Mouse (Mus musculus) adrenal gland, postnatal 0 days (tissue): ENCODE measurements around the gene Higd1a. TPM values are rescaled to one million over a fixed set of nuclear protein-coding genes. Genes with fewer than 3 reads are reported as not detected.

Experiments
- polyA plus RNA-seq: library from polyadenylated mRNA; unstranded; fragments of >200 nt; fragmentation: Nextera tagmentation; extraction: Ambion mirVana; gene quantifications from 2 replicates; pipeline ENCODE4 v1.2.1, GENCODE M21; 2015

Higd1a gene
- polyA plus RNA-seq: 116 and 152 TPM in 2 replicates

DNA sequence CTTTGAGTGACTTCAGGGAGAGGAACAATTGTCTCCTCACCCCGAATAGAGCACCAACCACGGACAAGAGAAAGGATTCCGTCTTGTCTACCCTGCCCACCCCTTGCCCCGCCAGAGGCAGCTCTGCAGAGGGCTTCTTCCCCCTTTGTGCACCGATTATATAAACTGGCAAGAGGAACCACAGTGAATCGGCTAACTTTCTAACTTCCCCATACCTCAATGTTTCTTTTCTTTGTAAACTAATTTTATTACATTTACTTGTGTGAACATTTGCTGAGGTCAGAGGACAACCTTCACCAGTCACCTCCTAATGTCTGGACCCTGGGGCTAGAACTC is at the start of gene Higd1a:
Higd1a (minus strand) TSS at position 210 of the 336 bp plus-strand sequence.

DNA sequence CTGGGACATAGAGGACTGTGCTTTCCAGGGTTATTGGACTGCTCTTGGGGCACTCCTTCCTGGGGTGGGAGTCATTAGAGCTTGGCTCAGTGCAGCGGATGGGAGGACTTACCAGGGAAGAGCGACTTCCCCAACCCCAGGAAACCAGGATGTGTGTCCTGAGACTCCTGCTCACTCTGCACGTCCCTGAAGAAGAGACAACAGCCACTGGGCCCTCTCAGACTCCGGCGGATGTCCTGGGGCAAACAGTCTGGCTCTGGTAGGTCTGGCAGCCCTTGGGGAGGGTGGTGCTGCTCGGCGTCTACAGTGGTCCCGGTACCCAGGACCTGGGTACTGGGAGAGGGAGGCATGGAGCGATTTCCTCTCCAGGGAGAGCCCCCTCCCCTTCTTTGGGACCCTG is 40.1 kb upstream of the Higd1a start, which contains the start of gene Ackr2:
Ackr2 (plus strand) TSS at position 111 of the 400 bp plus-strand sequence.

GRCm38 (mm10) chr9:121838829-121839621 is 19.1 kb downstream of the Higd1a start, which contains the start of gene Ccdc13:
Ccdc13 (minus strand) TSS chr9:121839461.

Other genes with a start within 250 kb of the Higd1a start
- gene Lyzl4, start 216.3 kb downstream of the Higd1a start, polyA plus RNA-seq: 0.33 TPM in 1 of 2 replicates, not detected in the other
- 0.06 and 0.22 TPM in 2 replicates for gene Vipr1, start 215.6 kb downstream of the Higd1a start, polyA plus RNA-seq
- gene Sec22c, start 152.9 kb downstream of the Higd1a start, polyA plus RNA-seq: 4.9 and 5.5 TPM in 2 replicates
- 170 and 246 TPM in 2 replicates for gene Ss18l2, start 148.0 kb downstream of the Higd1a start, polyA plus RNA-seq
- gene Nktr, start 139.2 kb downstream of the Higd1a start, polyA plus RNA-seq: 23.0 and 29.5 TPM in 2 replicates
- gene Zfp651, start 99.0 kb downstream of the Higd1a start, polyA plus RNA-seq: 21.6 and 22.9 TPM in 2 replicates
- 0.46 and 1.4 TPM in 2 replicates for gene Klhl40, start 80.8 kb downstream of the Higd1a start, polyA plus RNA-seq
- 0.22 and 0.43 TPM in 2 replicates for gene Hhatl, start 65.9 kb downstream of the Higd1a start, polyA plus RNA-seq
- gene Ccdc13, start 18.9 kb downstream of the Higd1a start, polyA plus RNA-seq: 0.43 and 0.99 TPM in 2 replicates
- gene Ackr2, start 40.0 kb upstream of the Higd1a start, polyA plus RNA-seq: 1.0 and 1.2 TPM in 2 replicates
- gene Cyp8b1, start 57.9 kb upstream of the Higd1a start, polyA plus RNA-seq: 3.2 and 4.2 TPM in 2 replicates
- 2.3 and 2.5 TPM in 2 replicates for gene Fam198a, start 92.6 kb upstream of the Higd1a start, polyA plus RNA-seq
- 14.9 and 17.6 TPM in 2 replicates for gene Pomgnt2, start 138.7 kb upstream of the Higd1a start, polyA plus RNA-seq